Mouse (Mus musculus) adrenal gland, postnatal 36 days (tissue): ENCODE measurements around the gene Relb. TPM values are rescaled to one million over a fixed set of nuclear protein-coding genes. Genes with fewer than 3 reads are reported as not detected.

ENCODE experiments used
- DNase-seq, 2 experiments: peaks; one replicate each; pipeline ENCODE4 v3.0.0; 2021; ENCODE audit warnings: mixed read lengths in 1 of 2
- total RNA-seq, 2 experiments: library from RNA; stranded (reverse); gene quantifications; 2 replicates each; pipeline ENCODE4 v1.2.3; 2021

The Relb gene
- total RNA-seq, 2 experiments from 2014 or later: 33.6 to 34.7 TPM

DNA sequence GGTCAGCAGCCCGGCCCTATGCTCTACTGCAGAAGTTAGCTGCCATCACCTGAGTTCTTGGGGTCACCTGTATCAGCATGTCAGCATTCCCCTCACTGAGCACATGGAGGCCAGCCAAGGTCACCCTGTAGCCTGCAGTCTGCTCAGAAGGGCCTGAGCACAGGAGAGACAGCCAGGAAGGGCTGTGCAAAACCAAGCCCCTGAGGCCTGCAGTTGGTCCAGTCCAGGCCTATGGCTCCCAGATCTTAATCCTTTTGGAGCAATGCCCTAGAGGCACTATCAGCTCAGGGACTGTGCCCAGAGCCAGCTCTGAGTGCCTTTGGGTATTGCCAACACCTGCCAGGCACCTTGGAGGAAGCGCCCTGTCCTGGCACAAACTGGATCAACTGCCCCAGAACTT is 72.2 kb downstream of the Relb start:
- DNase-seq: no peak

Other genes starting within 250 kb of the Relb start
- gene Ercc2, start 247.4 kb downstream of the Relb start, total RNA-seq: 10 to 100 TPM; 29.7 to 32.8 TPM
- 1 to 10 TPM in 1 of 2 experiments, under 1 TPM in 1; 0.89 to 2.2 TPM for gene Klc3, start 225.3 kb downstream of the Relb start, total RNA-seq
- gene Ckm, start 224.7 kb downstream of the Relb start, total RNA-seq: under 1 TPM in 1 of 2 experiments, not detected in 1; 0.66 TPM
- gene Mark4, start 170.6 kb downstream of the Relb start, total RNA-seq: 10 to 100 TPM; 46.5 to 50.3 TPM
- gene Exoc3l2, start 166.1 kb downstream of the Relb start, total RNA-seq: 10 to 100 TPM; 41.1 to 49.6 TPM
- gene Bloc1s3, start 121.1 kb downstream of the Relb start, total RNA-seq: 10 to 100 TPM in 1 of 2 experiments, 1 to 10 TPM in 1; 8.7 to 12.1 TPM
- 10 to 100 TPM; 73.1 to 91.1 TPM for gene Trappc6a, start 121.0 kb downstream of the Relb start, total RNA-seq
- under 1 TPM in 1 of 2 experiments, not detected in 1; 0.17 TPM for gene Nkpd1, start 111.6 kb downstream of the Relb start, total RNA-seq
- 10 to 100 TPM; 65.5 to 70.2 TPM for gene Ppp1r37, start 66.4 kb downstream of the Relb start, total RNA-seq
- under 1 TPM; 0.33 to 0.36 TPM for gene Zfp296, start 52.2 kb downstream of the Relb start, total RNA-seq
- gene Gemin7, start 51.8 kb downstream of the Relb start, total RNA-seq: 10 to 100 TPM; 71.8 to 90.6 TPM
- gene Clasrp, start 25.0 kb downstream of the Relb start, total RNA-seq: 10 to 100 TPM; 28.1 to 39.7 TPM
- gene Clptm1, start 35.6 kb upstream of the Relb start, total RNA-seq: 100 to 1,000 TPM; 175 to 178 TPM
- 1 to 10 TPM in 1 of 2 experiments, not detected in 1; 1.9 TPM for gene Apoc2, start 48.5 kb upstream of the Relb start, total RNA-seq
- gene Gm44805, start 52.0 kb upstream of the Relb start, total RNA-seq: under 1 TPM in 1 of 2 experiments, not detected in 1; 0.40 TPM
- gene Apoc4, start 52.0 kb upstream of the Relb start, total RNA-seq: 100 to 1,000 TPM in 1 of 2 experiments, 10 to 100 TPM in 1; 42.0 to 110 TPM
- gene Apoc1, start 63.2 kb upstream of the Relb start, total RNA-seq: 1,000 to 10,000 TPM in 1 of 2 experiments, 100 to 1,000 TPM in 1; 185 to 1,007 TPM
- 1,000 to 10,000 TPM in 1 of 2 experiments, 100 to 1,000 TPM in 1; 927 to 1,142 TPM for gene Apoe, start 69.8 kb upstream of the Relb start, total RNA-seq
- 100 to 1,000 TPM; 124 to 135 TPM for gene Tomm40, start 86.0 kb upstream of the Relb start, total RNA-seq
- 100 to 1,000 TPM in 1 of 2 experiments, 10 to 100 TPM in 1; 70.0 to 115 TPM for gene Nectin2, start 121.0 kb upstream of the Relb start, total RNA-seq
- 10 to 100 TPM; 43.5 to 53.8 TPM for gene Bcam, start 141.6 kb upstream of the Relb start, total RNA-seq
- not detected for gene Cblc, start 167.4 kb upstream of the Relb start, total RNA-seq
- gene Bcl3, start 193.3 kb upstream of the Relb start, total RNA-seq: 10 to 100 TPM; 19.5 to 51.0 TPM
- gene Gm19345, start 222.6 kb upstream of the Relb start, total RNA-seq: under 1 TPM in 1 of 2 experiments, not detected in 1; 0.83 TPM
- gene Ceacam16, start 231.9 kb upstream of the Relb start, total RNA-seq: not detected